Mouse (Mus musculus): ENCODE measurements around the gene Catsper4.

Catsper4 gene

DNA sequence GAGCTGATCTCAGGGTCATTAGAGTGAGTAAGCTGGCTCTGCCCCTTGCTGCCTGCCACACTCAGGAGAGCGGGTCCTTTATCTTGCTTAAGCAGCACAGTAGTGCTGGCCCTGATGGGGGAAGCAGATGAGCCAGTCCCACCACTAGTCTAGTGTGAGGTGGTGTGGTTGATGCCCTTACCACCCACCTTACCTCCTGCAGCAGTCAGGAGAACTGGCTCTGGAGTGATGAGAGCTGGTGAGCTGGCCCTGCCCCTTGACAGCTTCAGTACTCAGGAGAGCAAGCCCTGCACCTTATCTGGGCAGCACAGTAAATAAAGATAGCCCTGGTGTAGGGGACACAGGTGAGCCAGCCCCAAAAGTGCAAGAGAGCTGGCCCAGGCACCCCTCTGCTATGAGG, 46.1 kb downstream of the Catsper4 start:
- DNase-seq (ENCODE audit: low spot score), result no peak

GRCm38 (mm10) chr4:134172391-134172790, 54.8 kb downstream of the Catsper4 start:
- DNase-seq (ENCODE audit: low spot score), result no peak

DNA sequence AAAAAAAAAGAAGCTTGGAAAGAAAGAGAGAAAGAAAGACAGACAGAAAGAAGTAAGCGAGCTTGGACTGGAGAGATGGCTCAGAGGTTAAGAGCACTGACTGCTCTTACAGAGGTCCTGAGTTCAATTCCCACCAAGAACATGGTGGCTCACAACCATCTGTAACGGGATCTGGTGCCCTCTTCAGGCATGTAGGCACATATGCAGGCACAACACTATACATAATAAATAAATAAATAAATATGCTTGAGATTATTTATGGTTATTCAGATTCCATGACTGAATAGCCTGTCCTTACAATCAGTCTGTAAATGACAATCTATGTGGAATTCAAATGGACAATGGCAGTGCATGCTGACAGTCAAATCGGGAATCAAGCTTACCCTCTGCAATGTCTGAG, 60.3 kb downstream of the Catsper4 start:
- DNase-seq (ENCODE audit: low spot score), result no peak

DNA sequence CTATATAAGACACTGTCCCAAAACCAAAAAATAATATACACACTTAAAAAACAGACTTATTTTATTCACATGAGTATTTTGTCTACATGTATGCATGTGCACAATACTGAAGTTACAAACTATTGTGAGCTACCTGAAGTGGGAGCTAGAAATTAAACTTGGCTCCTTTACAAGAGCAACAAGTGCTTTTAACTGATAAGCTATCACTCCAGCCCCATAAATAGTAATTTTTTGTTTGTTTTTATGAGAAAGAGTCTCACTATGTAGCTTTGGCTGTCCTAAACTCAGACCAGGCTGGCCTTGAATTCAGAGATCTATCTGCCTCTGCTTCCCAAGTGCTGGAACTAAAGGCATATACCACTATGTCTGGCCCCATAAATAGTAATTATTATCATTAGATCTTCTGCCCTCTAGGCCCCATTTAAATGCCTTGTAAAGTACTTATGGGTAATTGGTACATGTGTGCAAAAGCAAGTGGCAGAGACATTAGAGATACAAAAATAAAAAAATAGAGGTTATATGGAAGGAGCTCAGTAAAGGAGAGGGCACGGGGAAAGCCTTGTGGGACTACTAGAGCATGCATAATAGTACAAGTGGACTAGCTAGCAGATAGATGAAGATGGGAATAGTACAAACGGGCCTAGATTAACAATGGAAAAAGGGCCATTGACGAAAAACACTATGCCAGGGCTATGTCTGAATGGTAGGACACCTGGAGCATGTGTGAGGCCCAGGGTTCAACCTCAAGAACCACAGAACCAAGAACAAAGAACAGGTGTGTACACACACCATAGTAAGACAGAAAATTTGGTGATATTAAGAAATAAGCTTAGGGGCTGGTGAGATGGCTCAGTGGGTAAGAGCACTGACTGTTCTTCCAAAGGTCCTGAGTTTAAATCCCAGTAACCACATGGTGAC, 61.4 kb downstream of the Catsper4 start:
- no peak for DNase-seq (ENCODE audit: low spot score)

DNA sequence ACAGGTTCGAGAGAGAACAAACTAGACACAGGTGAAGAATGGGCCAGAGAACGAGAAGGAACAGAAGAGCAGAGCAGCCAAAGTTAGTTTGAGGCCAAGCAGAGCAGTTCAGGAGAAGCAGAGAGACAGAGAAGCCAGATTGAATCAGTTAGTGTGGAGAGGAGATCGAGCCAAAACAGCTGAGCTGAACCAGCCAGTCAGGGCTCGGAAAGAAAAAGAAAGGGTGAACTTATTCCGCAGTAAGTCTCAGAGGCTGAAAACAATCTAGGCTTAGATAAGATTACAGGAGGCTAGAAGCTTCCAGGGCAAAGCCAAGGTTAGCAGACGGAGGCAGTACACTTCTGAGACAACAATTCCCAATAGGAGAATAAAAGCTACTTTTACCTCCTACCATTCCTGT, 62.2 kb downstream of the Catsper4 start:
- no peak for DNase-seq (ENCODE audit: low spot score)

DNA sequence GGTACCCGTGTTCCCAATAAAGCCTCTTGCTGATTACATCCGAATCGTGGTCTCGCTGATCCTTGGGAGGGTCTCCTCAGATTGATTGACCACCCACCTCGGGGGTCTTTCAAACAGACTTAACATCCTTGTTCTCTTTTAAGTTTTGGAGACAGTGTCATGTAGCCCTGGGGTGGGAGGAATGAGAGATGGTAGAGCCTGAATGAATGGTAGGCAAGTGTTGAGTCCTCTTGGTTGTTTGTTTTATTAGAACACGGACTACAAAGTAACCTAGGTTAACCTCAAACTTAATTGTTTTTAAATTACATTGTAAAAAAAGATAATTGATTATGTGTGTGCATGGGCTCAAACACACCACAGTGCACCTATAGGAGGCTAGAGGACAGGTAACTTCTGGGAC, 62.6 kb downstream of the Catsper4 start:
- no peak for DNase-seq (ENCODE audit: low spot score)
